Mouse (Mus musculus): ENCODE results near the gene Tysnd1. TPM values are rescaled to one million over a fixed set of nuclear protein-coding genes. Genes with fewer than 3 reads are reported as not detected.

Gene Tysnd1
- polyA plus RNA-seq, 1 experiment from 2014 or later = 35.4 TPM

DNA sequence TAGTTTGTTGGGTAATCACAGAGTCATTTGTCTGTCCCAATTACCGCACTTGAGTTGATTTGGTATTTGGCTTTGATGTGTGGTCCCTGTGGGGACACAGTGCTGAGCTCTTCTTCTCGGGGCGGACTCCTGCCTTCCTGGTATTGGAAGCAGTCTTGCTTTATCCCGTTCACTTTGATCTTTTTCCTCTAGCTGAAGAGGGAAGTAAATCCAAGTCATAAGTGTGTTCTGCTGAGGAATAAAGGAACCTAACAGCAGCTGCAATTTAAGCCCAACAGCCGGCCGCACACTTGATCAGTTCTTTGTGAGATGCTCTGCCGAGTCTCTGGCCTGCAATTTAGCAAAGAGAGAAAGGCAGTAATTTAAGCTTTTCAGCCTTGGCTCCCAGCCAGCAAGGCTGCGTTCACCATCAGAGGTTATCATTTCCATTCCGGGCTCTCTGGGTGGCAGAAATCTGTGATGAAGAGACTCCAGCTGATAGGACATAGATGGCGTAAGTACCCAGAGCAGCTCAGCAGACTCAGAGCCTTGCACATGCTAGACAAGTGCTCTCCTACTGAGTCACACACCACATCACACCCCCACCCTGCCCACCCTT is 32.8 kb upstream of the Tysnd1 start:
- Histone ChIP-seq H3K27me3 (replicated peaks) (no peaks in the 10 kb centered on the region), H3K4me3 (replicated peaks) (no peak overlapping the region), H3K9ac (no peak overlapping the region), H3K4me1 (replicated peaks) (no peaks in the 10 kb centered on the region), H3K9me3 (no peaks in the 10 kb centered on the region), H3K36me3 (peaks cover 12% of the 10 kb centered on the region), H3K4me2 (replicated peaks) (no peak overlapping the region), H3K27ac (no peak overlapping the region)
- WGBS = 70% methylated on average over 10 of the region's 10 CpGs
- ATAC-seq = no peak

DNA sequence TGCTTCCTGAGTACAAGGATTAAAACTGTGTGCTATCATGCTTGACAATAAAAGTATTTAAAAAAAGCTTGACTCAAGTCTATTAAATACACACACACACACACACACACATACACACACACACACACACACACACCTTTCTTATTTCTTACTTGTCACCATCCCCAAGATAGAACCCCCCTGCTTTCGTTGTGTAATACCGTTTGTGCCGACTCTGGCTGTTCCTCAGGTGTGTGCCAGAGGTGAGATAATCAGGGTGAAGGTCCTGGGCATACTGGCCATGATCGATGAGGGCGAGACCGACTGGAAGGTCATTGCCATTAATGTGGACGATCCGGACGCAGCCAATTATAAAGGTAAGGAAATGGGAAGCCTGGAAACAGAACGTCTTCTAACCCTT is 30.2 kb upstream of the Tysnd1 start:
- H3K27me3 ChIP-seq (replicated peaks) = no peaks in the 10 kb centered on the region
- no peaks in the 10 kb centered on the region for H3K4me1 ChIP-seq (replicated peaks)
- H3K4me2 ChIP-seq (replicated peaks) = no peak overlapping the region
- no peaks in the 10 kb centered on the region for H3K9me3 ChIP-seq
- no peak overlapping the region for H3K4me3 ChIP-seq (replicated peaks)
- H3K27ac ChIP-seq = no peak overlapping the region
- WGBS = 95% methylated on average over 10 of the region's 10 CpGs
- ATAC-seq = no peak
- H3K9ac ChIP-seq = no peak overlapping the region
- H3K36me3 ChIP-seq = peaks cover 12% of the 10 kb centered on the region; the same call in 1 of the 2 replicates

DNA sequence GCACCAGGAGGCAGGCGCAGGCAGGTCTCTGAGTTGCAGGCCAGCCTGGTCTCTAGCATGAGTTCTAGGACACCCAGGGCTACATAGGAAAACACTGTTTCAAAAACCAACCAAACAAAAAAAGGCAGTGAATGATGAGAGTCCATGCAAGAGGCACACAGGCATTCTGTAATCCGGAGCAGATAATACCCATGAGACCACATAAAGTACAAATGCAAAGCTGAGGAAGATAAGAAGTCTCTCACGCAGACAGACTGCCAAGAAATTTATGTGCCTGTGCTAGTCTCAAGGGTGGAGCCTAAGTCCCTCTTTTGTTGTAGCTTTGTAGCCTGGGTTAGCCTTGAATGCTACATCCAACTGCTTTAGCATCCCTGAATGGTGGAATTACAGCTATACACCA is 29.7 kb upstream of the Tysnd1 start:
- no peak overlapping the region for H3K27ac ChIP-seq
- ATAC-seq = no peak
- no peaks in the 10 kb centered on the region for H3K9me3 ChIP-seq
- no peaks in the 10 kb centered on the region for H3K4me1 ChIP-seq (replicated peaks)
- H3K27me3 ChIP-seq (replicated peaks) = no peaks in the 10 kb centered on the region
- H3K36me3 ChIP-seq = peaks cover 17% of the 10 kb centered on the region; the same call in 1 of the 2 replicates
- H3K9ac ChIP-seq = no peak overlapping the region
- WGBS = 89% methylated on average over 3 of the region's 3 CpGs
- H3K4me2 ChIP-seq (replicated peaks) = no peak overlapping the region
- no peak overlapping the region for H3K4me3 ChIP-seq (replicated peaks)

DNA sequence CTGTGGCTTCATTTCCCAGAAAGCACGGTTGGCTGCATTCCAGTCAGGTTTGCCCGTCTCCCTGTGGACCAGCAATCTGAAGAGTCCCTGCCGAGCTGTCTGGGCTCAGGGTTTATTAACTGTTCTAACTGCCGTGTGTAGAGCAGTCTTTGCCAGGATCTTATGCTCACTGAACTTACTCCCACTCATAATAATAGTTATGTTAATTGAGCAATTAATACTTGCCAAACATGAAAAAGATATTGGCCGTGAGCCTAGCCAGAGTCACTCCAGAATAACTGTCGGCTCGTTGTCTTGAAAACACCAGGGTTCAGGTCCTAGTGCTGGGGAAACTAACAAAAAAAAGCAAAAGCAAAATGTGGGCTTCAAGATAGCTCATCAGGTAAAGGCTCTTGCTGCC is 26.0 kb upstream of the Tysnd1 start:
- WGBS = 87% methylated on average over 7 of the region's 7 CpGs
- ATAC-seq = no peak
- Histone ChIP-seq H3K27me3 (replicated peaks) (no peaks in the 10 kb centered on the region), H3K4me1 (replicated peaks) (no peaks in the 10 kb centered on the region), H3K9me3 (no peaks in the 10 kb centered on the region), H3K9ac (no peak overlapping the region), H3K4me2 (replicated peaks) (no peak overlapping the region), H3K36me3 (peaks cover 28% of the 10 kb centered on the region), H3K4me3 (replicated peaks) (no peak overlapping the region), H3K27ac (no peak overlapping the region)

DNA sequence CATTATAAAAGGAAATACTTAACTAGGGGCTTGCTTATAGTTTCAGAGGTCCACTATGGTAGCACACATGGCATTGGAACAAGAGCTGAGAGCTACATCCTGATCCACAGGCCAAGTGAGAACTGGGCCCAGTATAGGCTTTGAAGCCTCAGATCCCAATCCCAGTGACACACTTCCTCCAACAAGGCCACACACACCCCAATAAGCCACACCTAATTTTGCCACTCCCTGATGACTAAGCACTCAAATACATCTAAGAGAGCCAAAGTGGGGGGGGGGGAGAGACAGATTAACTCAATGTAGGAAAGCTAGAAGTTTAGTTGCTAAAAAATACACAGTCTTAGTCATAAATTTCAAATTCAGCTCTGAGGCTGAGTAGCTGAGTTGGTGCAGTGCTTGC is 25.4 kb upstream of the Tysnd1 start:
- Histone ChIP-seq H3K36me3 (peaks cover 33% of the 10 kb centered on the region), H3K9me3 (no peaks in the 10 kb centered on the region), H3K9ac (no peak overlapping the region), H3K27ac (no peak overlapping the region), H3K4me2 (replicated peaks) (no peak overlapping the region), H3K4me1 (replicated peaks) (no peaks in the 10 kb centered on the region), H3K4me3 (replicated peaks) (no peak overlapping the region), H3K27me3 (replicated peaks) (no peaks in the 10 kb centered on the region)
- ATAC-seq = no peak

DNA sequence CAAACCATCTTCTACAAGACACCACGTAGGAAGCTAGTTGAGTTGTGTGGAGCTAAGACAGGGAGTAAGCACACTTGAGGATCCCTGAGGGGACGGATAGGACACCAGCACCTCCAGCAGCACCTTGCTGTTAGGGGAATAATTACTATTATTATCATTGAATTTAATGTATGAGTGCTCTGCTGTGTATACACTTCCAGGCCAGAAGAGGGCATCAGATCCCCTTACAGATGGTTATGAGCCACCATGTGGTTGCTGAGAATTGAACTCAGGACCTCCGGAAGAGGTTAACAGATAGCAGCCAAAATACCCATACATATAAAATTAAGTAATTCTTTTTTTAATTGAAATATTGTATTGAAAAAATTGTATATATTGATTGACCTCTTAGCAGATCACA is 24.6 kb upstream of the Tysnd1 start:
- Histone ChIP-seq H3K4me3 (replicated peaks) (no peak overlapping the region), H3K27ac (no peak overlapping the region), H3K27me3 (replicated peaks) (no peaks in the 10 kb centered on the region), H3K4me1 (replicated peaks) (no peaks in the 10 kb centered on the region), H3K4me2 (replicated peaks) (no peak overlapping the region), H3K36me3 (peaks cover 37% of the 10 kb centered on the region), H3K9ac (no peak overlapping the region), H3K9me3 (no peaks in the 10 kb centered on the region)
- 94% methylated on average over 3 of the region's 3 CpGs for WGBS
- no peak for ATAC-seq

DNA sequence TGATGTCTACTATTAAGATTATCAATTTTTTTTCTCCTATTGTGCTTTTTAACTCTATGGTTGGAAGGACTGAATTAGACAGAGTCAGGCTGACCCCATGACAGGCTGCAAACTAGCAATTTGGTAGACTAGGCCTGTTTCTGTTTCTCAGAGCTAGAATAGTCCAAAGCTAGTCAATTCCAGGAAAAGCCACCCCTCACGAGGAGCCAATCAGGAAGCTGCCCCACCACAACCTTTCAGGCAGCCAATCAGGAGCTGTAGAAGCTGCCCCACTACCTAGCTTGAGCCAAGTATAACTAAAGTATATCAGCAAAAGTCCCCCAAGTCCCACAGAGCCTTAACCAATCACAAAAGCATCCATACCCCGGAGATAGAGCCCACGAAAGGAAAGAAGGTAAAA is 19.4 kb upstream of the Tysnd1 start:
- ATAC-seq = no peak
- no peak overlapping the region for H3K9ac ChIP-seq
- no peaks in the 10 kb centered on the region for H3K27me3 ChIP-seq (replicated peaks)
- no peaks in the 10 kb centered on the region for H3K9me3 ChIP-seq
- peaks cover 3% of the 10 kb centered on the region; the same call in 1 of the 2 replicates for H3K4me1 ChIP-seq (replicated peaks)
- H3K4me2 ChIP-seq (replicated peaks) = no peak overlapping the region
- no peak overlapping the region for H3K27ac ChIP-seq
- H3K4me3 ChIP-seq (replicated peaks) = no peak overlapping the region
- peaks cover 22% of the 10 kb centered on the region for H3K36me3 ChIP-seq
- WGBS = 78% methylated on average over 3 of the region's 3 CpGs

DNA sequence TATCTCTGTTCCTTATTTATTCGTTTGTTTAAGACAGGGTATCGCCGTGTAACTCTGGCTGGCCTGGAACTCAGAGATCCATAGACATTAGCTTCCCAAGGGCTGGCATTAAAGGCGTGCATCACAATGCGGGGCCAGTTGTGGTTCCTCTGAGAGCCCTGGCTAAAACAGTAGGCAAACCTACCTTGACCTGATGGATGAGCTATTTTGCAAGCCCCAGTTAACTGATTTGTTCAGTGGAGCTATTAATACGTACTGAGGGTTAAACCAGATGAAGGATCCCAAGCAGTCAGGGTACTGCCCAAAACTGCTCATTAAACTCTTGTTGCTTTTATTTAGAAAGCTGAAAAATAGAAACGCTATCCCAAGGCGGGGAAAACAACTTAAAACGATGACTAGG is 15.8 kb upstream of the Tysnd1 start:
- 32% methylated on average over 9 of the region's 9 CpGs for WGBS
- H3K9me3 ChIP-seq = no peaks in the 10 kb centered on the region

DNA sequence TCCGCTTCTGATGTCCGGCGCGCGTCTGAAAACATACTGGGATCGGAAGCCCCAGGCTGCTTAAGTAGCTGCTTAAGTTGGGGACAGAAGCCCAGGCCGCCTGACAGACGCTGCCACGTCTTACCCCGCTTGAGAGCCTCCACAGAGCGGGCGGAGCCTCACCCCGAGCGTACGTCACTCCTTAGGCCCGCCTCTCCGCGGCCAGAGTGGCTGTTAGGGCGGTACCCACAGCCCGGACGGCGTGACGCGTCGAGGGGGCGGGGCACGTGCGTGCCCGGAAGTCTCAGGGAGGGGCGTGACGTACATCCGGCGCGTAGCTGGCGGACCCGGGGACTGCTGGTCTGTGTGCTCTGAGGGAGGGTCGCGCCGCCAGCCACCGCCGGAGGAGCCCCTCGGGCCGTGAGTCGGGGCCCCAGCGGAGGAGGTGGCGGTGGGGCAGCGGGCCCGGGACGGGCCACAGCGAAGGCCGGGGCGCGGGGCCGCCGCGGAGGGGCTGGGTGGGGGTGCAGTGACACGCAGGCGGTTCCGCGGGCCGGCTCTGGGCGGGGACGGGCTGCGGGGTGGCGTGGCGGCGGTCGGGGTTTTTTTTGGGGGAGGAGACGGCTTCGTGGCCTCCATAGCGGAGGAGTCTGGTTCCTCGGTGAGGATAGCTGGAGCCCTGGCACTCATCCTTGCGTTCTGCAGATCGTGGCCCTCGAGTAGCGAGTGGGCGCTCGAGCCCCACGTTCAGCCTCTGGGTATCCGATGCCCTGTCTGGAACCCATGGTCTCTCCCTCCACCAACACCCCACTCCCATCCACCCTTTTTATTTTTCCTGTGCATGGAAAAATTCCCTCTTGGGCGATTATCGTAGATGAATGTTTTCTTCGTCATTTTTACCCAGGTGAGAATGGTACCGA is 15.1 kb upstream of the Tysnd1 start, which contains the start of gene Sar1a:
Gene Sar1a, plus strand, starts transcription at position 285 of the 899 bp plus-strand sequence.
- Histone ChIP-seq H3K9me3 (no peaks in the 10 kb centered on the region), H3K4me2 (replicated peaks) (peak within 1 kb of the TSS; percentile 77), H3K4me1 (replicated peaks) (peaks cover 9% of the 10 kb centered on the region), H3K9ac (peak within 1 kb of the TSS; percentile 92), H3K36me3 (peaks cover 6% of the 10 kb centered on the region; the same call in 1 of the 2 replicates), H3K4me3 (replicated peaks) (peak within 1 kb of the TSS; percentile 86), H3K27me3 (replicated peaks) (no peaks in the 10 kb centered on the region), H3K27ac (peak within 1 kb of the TSS; percentile 78)
- peak; percentile 100 for ATAC-seq
- WGBS = under 1% methylated on average over 83 of the region's 84 CpGs

More for the DNA sequence above, 15.8 kb upstream of the Tysnd1 start:
- Histone ChIP-seq H3K27me3 (replicated peaks) (no peaks in the 10 kb centered on the region), H3K36me3 (peaks cover 10% of the 10 kb centered on the region; the same call in 1 of the 2 replicates), H3K27ac (peak overlapping the region; percentile 78), H3K4me1 (replicated peaks) (peaks cover 9% of the 10 kb centered on the region), H3K4me3 (replicated peaks) (peak overlapping the region; percentile 86), H3K4me2 (replicated peaks) (peak overlapping the region; percentile 77), H3K9ac (peak overlapping the region; percentile 61)
- ATAC-seq = peak; percentile 7

DNA sequence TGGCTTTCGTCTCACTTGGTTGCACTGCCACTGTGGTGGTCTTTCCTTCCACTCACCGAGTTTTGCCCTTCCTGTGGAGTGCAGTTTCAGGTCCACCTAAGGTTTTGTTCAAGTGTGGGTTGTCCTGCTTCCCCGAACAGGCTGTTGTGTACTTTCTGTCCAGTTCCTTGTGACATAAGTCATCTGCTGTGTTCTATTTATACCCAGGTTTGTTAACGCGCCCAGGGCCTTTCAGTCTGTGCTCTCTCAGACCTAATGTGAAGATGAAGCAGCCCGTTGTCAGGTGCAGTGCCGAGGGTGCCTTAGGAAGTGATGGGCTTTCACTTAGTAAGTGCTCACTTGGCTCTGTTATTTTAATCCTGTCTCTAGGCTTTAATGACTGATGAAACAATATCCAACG is 5.9 kb upstream of the Tysnd1 start:
- no peak overlapping the region for H3K27ac ChIP-seq
- peaks cover 62% of the 10 kb centered on the region for H3K36me3 ChIP-seq
- H3K9ac ChIP-seq = no peak overlapping the region
- H3K4me2 ChIP-seq (replicated peaks) = no peak overlapping the region
- H3K27me3 ChIP-seq (replicated peaks) = no peaks in the 10 kb centered on the region
- ATAC-seq = no peak
- no peaks in the 10 kb centered on the region for H3K9me3 ChIP-seq
- H3K4me1 ChIP-seq (replicated peaks) = no peaks in the 10 kb centered on the region
- WGBS = 84% methylated on average over 8 of the region's 8 CpGs
- H3K4me3 ChIP-seq (replicated peaks) = no peak overlapping the region

DNA sequence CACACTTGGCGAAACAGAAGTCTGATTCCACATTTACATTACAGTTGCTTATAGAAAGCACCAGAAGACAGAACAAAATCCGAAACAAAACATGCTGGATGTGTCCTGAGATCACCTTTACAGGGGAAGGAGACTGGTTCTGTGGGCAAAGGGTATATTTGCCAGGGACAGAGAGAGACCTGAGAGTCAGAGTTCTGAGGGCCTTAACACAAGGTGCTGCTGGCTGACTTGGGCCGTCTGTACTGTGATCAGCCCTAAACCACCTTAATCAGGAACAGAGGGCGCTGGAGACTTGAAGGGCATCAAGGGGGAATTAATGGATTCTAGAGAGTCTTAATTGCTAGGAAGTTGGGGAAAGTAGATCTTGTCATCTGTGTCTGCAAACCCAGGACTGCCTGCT is 1.8 kb upstream of the Tysnd1 start:
- H3K36me3 ChIP-seq = peaks cover 42% of the 10 kb centered on the region
- no peak overlapping the region for H3K9ac ChIP-seq
- ATAC-seq = no peak
- WGBS = 75% methylated on average over 4 of the region's 4 CpGs
- H3K4me3 ChIP-seq (replicated peaks) = no peak overlapping the region
- H3K27me3 ChIP-seq (replicated peaks) = no peaks in the 10 kb centered on the region
- peaks cover 15% of the 10 kb centered on the region for H3K4me1 ChIP-seq (replicated peaks)
- H3K9me3 ChIP-seq = no peaks in the 10 kb centered on the region
- no peak overlapping the region for H3K27ac ChIP-seq
- no peak overlapping the region for H3K4me2 ChIP-seq (replicated peaks)

DNA sequence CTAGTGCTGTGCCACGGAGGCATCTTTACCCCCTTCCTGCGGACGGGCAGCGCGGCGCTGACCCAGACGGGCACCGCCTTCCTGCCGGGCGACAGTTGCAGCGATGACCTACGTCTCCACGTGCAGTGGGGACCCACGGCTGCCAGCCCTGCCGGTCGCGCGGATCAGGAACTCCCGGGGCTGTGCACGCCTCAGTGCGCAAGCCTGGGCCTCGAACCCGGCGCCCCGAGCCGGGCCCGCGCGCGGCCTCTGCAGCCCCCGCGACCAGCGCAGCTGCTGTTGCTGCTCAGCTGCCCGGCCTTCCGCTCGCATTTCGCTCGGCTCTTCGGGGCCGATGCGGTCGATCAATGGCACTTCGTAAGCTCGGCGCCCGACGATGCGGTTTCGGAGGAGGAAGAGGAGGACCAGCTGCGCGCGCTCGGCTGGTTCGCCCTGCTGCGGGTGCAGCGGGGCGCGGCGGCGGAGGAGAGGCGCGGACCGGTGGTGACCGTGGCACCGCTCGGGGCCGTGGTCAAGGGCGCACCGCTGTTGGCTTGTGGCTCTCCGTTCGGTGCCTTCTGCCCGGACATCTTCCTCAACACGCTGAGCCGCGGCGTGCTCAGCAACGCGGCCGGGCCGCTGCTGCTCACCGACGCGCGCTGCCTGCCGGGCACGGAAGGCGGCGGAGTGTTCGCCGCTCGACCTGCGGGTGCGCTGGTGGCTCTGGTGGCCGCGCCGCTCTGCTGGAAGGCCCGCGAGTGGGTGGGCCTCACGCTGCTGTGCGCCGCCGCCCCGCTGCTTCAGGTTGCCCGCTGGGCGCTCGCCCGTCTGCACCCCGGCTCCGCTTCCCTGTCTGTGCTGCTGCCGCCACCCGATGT is 617 bp downstream of the Tysnd1 start:
- peak; percentile 65 for ATAC-seq

More for the DNA sequence above, 617 bp downstream of the Tysnd1 start:
- Histone ChIP-seq H3K9ac (peak overlapping the region; percentile 68), H3K36me3 (peaks cover 19% of the 10 kb centered on the region), H3K4me1 (replicated peaks) (peaks cover 15% of the 10 kb centered on the region), H3K27ac (peak overlapping the region; percentile 38), H3K27me3 (replicated peaks) (no peaks in the 10 kb centered on the region), H3K4me2 (replicated peaks) (peak overlapping the region; percentile 92), H3K9me3 (no peaks in the 10 kb centered on the region), H3K4me3 (replicated peaks) (peak overlapping the region; percentile 82)
- under 1% methylated on average over 111 of the region's 111 CpGs for WGBS

Data from intestine, embryonic 15.5 days (tissue).